Mouse (Mus musculus) urinary bladder, postnatal 10 days (tissue): ENCODE results near the gene Nrp2.

Experiments
- DNase-seq: peaks from one replicate; pipeline ENCODE4 v3.0.0; 2022; ENCODE audit warnings: low spot score

Gene Nrp2

DNA sequence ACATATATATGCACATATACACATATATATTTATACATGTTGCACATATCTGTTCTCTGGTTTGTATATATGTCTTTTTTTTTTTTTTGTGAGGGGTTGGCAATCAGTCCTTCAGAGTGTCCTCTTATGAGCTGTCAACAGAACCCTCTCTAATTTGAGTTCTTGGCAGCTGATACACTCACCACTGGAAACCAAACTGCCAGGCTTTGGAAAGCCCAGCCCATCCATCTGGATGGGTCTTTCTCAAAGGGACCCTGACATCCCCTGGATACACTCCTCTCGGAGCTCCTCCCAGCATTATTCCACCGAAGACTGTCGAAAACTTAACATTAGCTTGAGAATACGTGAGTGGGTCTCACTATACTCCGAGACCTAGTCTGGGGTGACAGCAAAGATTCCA is 157.2 kb downstream of the Nrp2 start:
- no peak for DNase-seq

DNA sequence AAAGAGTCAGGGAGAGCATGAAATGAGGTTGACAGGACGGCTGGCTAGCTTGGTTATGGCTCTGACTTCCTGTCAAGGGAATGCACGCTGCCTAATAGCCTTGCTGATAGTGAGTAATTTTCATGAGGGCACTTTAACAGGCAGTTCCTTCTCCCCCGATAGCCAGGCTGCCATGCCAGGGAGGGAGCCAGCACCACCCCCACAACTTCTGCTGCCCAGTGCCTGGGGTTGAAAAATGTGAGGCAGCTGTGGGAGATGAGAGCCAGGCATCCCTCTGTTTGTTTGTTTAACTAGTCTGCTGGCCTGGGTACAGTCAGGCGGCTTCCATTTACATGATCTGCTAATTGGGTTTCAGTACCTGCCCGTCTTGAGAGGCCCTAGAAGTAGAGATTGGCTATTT is 157.7 kb downstream of the Nrp2 start:
- DNase-seq, result no peak
